Mouse (Mus musculus) lung, embryonic 16.5 days (tissue): ENCODE measurements around the gene AI467606. TPM values are rescaled to one million over a fixed set of nuclear protein-coding genes. Genes with fewer than 3 reads are reported as not detected.

ENCODE experiments used
- ATAC-seq: fragments of 200-750 bp; cut with Nextera tagmentation; 2 replicates; pipeline ENCODE4 v1.8.0; 2017; ENCODE audit warnings: low read depth, mild to moderate bottlenecking, moderate library complexity
- H3K27ac ChIP-seq: fragments of 300-500 bp; sonication (generic); 2 replicates; pipeline ENCODE4 v1.5.1; 2014; ENCODE audit warnings: mild to moderate bottlenecking, control low read depth, low read length
- H3K27me3 ChIP-seq: fragments of 300-500 bp; sonication (generic); 2 replicates; pipeline ENCODE4 v1.6.1; 2014; ENCODE audit warnings: low read depth, low read length, mixed read lengths; ENCODE audit not compliant: control insufficient read depth, insufficient read depth
- H3K36me3 ChIP-seq: fragments of 300-500 bp; sonication (generic); 2 replicates; pipeline ENCODE4 v1.6.1; 2014; ENCODE audit warnings: low read length; ENCODE audit not compliant: control insufficient read depth, insufficient read depth
- H3K4me1 ChIP-seq: fragments of 300-500 bp; sonication (generic); replicated peaks from 2 replicates; pipeline ENCODE4 v1.6.1; 2014; ENCODE audit warnings: low read length, mixed read lengths; ENCODE audit not compliant: control insufficient read depth, insufficient read depth
- H3K4me2 ChIP-seq: fragments of 300-500 bp; sonication (generic); 2 replicates; pipeline ENCODE4 v1.6.1; 2014; ENCODE audit warnings: low read depth, low read length, control low read depth
- H3K4me3 ChIP-seq: fragments of 300-500 bp; sonication (generic); 2 replicates; pipeline ENCODE4 v1.5.1; 2014; ENCODE audit warnings: mild to moderate bottlenecking, low read length, control low read depth
- H3K9ac ChIP-seq: fragments of 300-500 bp; sonication (generic); 2 replicates; pipeline ENCODE4 v1.6.1; 2014; ENCODE audit warnings: low read length, control low read depth
- H3K9me3 ChIP-seq: fragments of 300-500 bp; sonication (generic); 2 replicates; pipeline ENCODE4 v1.6.1; 2016; ENCODE audit warnings: low read length; ENCODE audit not compliant: control insufficient read depth
- WGBS: fragments of 180-500 bp; shearing (Covaris S2); extraction: QIAGEN DNeasy Blood & Tissue Kit; methylation state at CpG from one replicate; pipeline ENCODE4 v1.1.7; 2014; 5-methylcytosine and 5-hydroxymethylcytosine counted together
- polyA plus RNA-seq: library from polyadenylated mRNA; unstranded; fragments of >200 nt; fragmentation: Nextera tagmentation; extraction: Ambion mirVana; gene quantifications from 2 replicates; pipeline ENCODE4 v1.2.1, GENCODE M21; 2015

Gene AI467606
- polyA plus RNA-seq, 1 experiment from 2014 or later = 11.5 TPM

- 0 out of 2 replicates have a peak overlapping the region, but pooled peaks have one; percentile 48 for H3K4me2 ChIP-seq
- no peaks in the 10 kb centered on the region for H3K36me3 ChIP-seq
- H3K9me3 ChIP-seq = no peaks in the 10 kb centered on the region
- no peaks in the 10 kb centered on the region; the same call in 1 of the 2 replicates for H3K4me1 ChIP-seq
- H3K27ac ChIP-seq = peak overlapping the region; percentile 2; the same call in 1 of the 2 replicates
- no peaks in the 10 kb centered on the region for H3K27me3 ChIP-seq
- ATAC-seq = no peak
- no peak overlapping the region for H3K4me3 ChIP-seq
- H3K9ac ChIP-seq = no peak overlapping the region
- 79% methylated on average over 20 of the region's 20 CpGs for WGBS
Observed at GRCm38 (mm10) chr7:127090154-127091113, 725 bp upstream of the AI467606 start.

GRCm38 (mm10) chr7:127093914-127094313, 2.8 kb downstream of the AI467606 start:
- Histone ChIP-seq H3K4me3 (no peak overlapping the region), H3K4me1 (no peaks in the 10 kb centered on the region; the same call in 1 of the 2 replicates), H3K9ac (no peak overlapping the region), H3K36me3 (no peaks in the 10 kb centered on the region), H3K27ac (no peak overlapping the region), H3K4me2 (no peak overlapping the region), H3K27me3 (no peaks in the 10 kb centered on the region), H3K9me3 (no peaks in the 10 kb centered on the region)
- no peak for ATAC-seq
- 44% methylated on average over 3 of the region's 3 CpGs for WGBS

GRCm38 (mm10) chr7:127096456-127096855, 5.3 kb downstream of the AI467606 start:
- H3K9ac ChIP-seq = no peak overlapping the region
- no peak for ATAC-seq
- H3K4me3 ChIP-seq = no peak overlapping the region
- no peak overlapping the region for H3K27ac ChIP-seq
- H3K36me3 ChIP-seq = no peaks in the 10 kb centered on the region
- no peaks in the 10 kb centered on the region for H3K4me1 ChIP-seq
- H3K27me3 ChIP-seq = no peaks in the 10 kb centered on the region
- 42% methylated on average over 7 of the region's 7 CpGs for WGBS
- H3K4me2 ChIP-seq = no peak overlapping the region
- no peaks in the 10 kb centered on the region for H3K9me3 ChIP-seq

GRCm38 (mm10) chr7:127098521-127098920, 7.4 kb downstream of the AI467606 start:
- Histone ChIP-seq H3K4me2 (no peak overlapping the region), H3K9ac (no peak overlapping the region), H3K36me3 (no peaks in the 10 kb centered on the region), H3K27ac (no peak overlapping the region), H3K4me1 (no peaks in the 10 kb centered on the region), H3K9me3 (no peaks in the 10 kb centered on the region), H3K27me3 (no peaks in the 10 kb centered on the region), H3K4me3 (no peak overlapping the region)
- no peak for ATAC-seq
- WGBS = 76% methylated on average over 5 of the region's 5 CpGs

GRCm38 (mm10) chr7:127098950-127099349, 7.8 kb downstream of the AI467606 start:
- ATAC-seq = no peak
- no peaks in the 10 kb centered on the region for H3K27me3 ChIP-seq
- no peaks in the 10 kb centered on the region for H3K9me3 ChIP-seq
- WGBS = 84% methylated on average over 4 of the region's 4 CpGs
- no peak overlapping the region for H3K27ac ChIP-seq
- no peaks in the 10 kb centered on the region for H3K4me1 ChIP-seq
- H3K9ac ChIP-seq = no peak overlapping the region
- no peak overlapping the region for H3K4me3 ChIP-seq
- no peak overlapping the region for H3K4me2 ChIP-seq
- H3K36me3 ChIP-seq = no peaks in the 10 kb centered on the region

GRCm38 (mm10) chr7:127099528-127099927, 8.4 kb downstream of the AI467606 start:
- Histone ChIP-seq H3K4me1 (peaks cover 2% of the 10 kb centered on the region; the same call in 1 of the 2 replicates), H3K27ac (no peak overlapping the region), H3K4me2 (no peak overlapping the region), H3K36me3 (no peaks in the 10 kb centered on the region), H3K9ac (no peak overlapping the region), H3K9me3 (no peaks in the 10 kb centered on the region), H3K27me3 (no peaks in the 10 kb centered on the region), H3K4me3 (no peak overlapping the region)
- WGBS = 74% methylated on average over 4 of the region's 4 CpGs
- no peak for ATAC-seq

- Histone ChIP-seq H3K9ac (no peak overlapping the region), H3K36me3 (no peaks in the 10 kb centered on the region), H3K4me2 (no peak overlapping the region), H3K4me1 (peaks cover 6% of the 10 kb centered on the region; the same call in 1 of the 2 replicates), H3K27ac (no peak overlapping the region), H3K4me3 (no peak overlapping the region), H3K27me3 (no peaks in the 10 kb centered on the region), H3K9me3 (no peaks in the 10 kb centered on the region)
- WGBS = 13% methylated on average over 2 of the region's 2 CpGs
- no peak for ATAC-seq
Observed at GRCm38 (mm10) chr7:127101451-127102016, 10.4 kb downstream of the AI467606 start.

- H3K27me3 ChIP-seq = no peaks in the 10 kb centered on the region
- 56% methylated on average over 6 of the region's 6 CpGs for WGBS
- no peak overlapping the region for H3K27ac ChIP-seq
- no peaks in the 10 kb centered on the region for H3K9me3 ChIP-seq
- H3K36me3 ChIP-seq = no peaks in the 10 kb centered on the region
- ATAC-seq = no peak
- H3K4me2 ChIP-seq = no peak overlapping the region
- no peak overlapping the region for H3K9ac ChIP-seq
- no peak overlapping the region for H3K4me3 ChIP-seq
- peaks cover 6% of the 10 kb centered on the region; the same call in 1 of the 2 replicates for H3K4me1 ChIP-seq
Observed at GRCm38 (mm10) chr7:127102148-127102547, 11.0 kb downstream of the AI467606 start.

- Histone ChIP-seq H3K27me3 (no peaks in the 10 kb centered on the region), H3K4me2 (no peak overlapping the region), H3K27ac (no peak overlapping the region), H3K4me1 (peaks cover 6% of the 10 kb centered on the region; the same call in 1 of the 2 replicates), H3K4me3 (no peak overlapping the region), H3K36me3 (no peaks in the 10 kb centered on the region), H3K9me3 (no peaks in the 10 kb centered on the region), H3K9ac (no peak overlapping the region)
- peak; percentile 37 for ATAC-seq
- WGBS = 65% methylated on average over 6 of the region's 6 CpGs
Observed at GRCm38 (mm10) chr7:127103960-127104359, 12.8 kb downstream of the AI467606 start.
